In genomic region chr19:36554785-36555595, GRCm38 (mm10) we compare ENCODE assay signal across 8 mouse cellular contexts. TPM values are rescaled to one million over a fixed set of nuclear protein-coding genes. Genes with fewer than 3 reads are reported as not detected.
A peak's percentile ranks its signal among the peaks of the same experiment; 100 is the strongest.
DNase-seq lines count a peak whose midpoint lies in the region; ATAC-seq and TF ChIP-seq lines count a peak whose summit lies in the region.

No protein-coding gene starts in this region.

- TF ChIP-seq EP300 in heart, adult 2 months (IDR thresholded peaks at IDR 0.05; ENCODE audit: insufficient read depth, low read depth, low read length) = no peak

- peak; percentile 17; the same call in 1 of the 2 replicates for TF ChIP-seq CTCF in heart, adult 2 months (IDR thresholded peaks at IDR 0.05)

- H3K4me2 ChIP-seq in intestine, embryonic 16.5 days (ENCODE audit: low read depth, low read length) = peak overlapping the region; percentile 97
- peak overlapping the region; percentile 98 for H3K4me2 ChIP-seq in stomach, embryonic 15.5 days

- H3K9ac ChIP-seq in heart, adult 2 months (ENCODE audit: low read depth, low read length) = peak overlapping the region; percentile 85
- peak overlapping the region; percentile 90 for H3K9ac ChIP-seq in intestine, embryonic 16.5 days (ENCODE audit: low read depth, low read length)
- H3K9ac ChIP-seq in stomach, embryonic 15.5 days = peak overlapping the region; percentile 83

- peak; percentile 46 for ATAC-seq in CD4-positive, CD25-positive, alpha-beta regulatory T cell, adult 4 months
- peak; percentile 70 for ATAC-seq in intestine, embryonic 16.5 days
- peak; percentile 65 for ATAC-seq in stomach, embryonic 15.5 days (ENCODE audit: insufficient read depth, low FRiP score, low read depth)

- H3K27me3 ChIP-seq in heart, adult 2 months (ENCODE audit: control insufficient read depth, insufficient read depth, low read length) = no peaks in the 10 kb centered on the region
- H3K27me3 ChIP-seq in intestine, embryonic 16.5 days (replicated peaks; ENCODE audit: control insufficient read depth, insufficient read depth, low read length) = no peaks in the 10 kb centered on the region; the same call in 1 of the 2 replicates
- no peaks in the 10 kb centered on the region for H3K27me3 ChIP-seq in stomach, embryonic 15.5 days (replicated peaks)

- peak in 1 of 2 experiments; percentile 74 for DNase-seq in heart, adult 2 months
- no peak for DNase-seq in heart, postnatal 14 days
- peak; percentile 75 to 80 for DNase-seq in cerebellum, postnatal 14 days
- DNase-seq in gastrocnemius, postnatal 10 days = peak; percentile 67
- peak; percentile 53 for DNase-seq in lung, postnatal 10 days

- under 1% methylated on average over 50 of the region's 53 CpGs for WGBS in heart, adult 2 months
- under 1% methylated on average over 42 of the region's 53 CpGs for WGBS in intestine, embryonic 16.5 days
- WGBS in stomach, embryonic 15.5 days = 0% methylated on average over 48 of the region's 53 CpGs

- peak overlapping the region; percentile 99 for H3K4me3 ChIP-seq in heart, adult 2 months
- peak overlapping the region; percentile 83 for H3K4me3 ChIP-seq in intestine, embryonic 16.5 days (ENCODE audit: low read length)
- peak overlapping the region; percentile 82 for H3K4me3 ChIP-seq in stomach, embryonic 15.5 days (replicated peaks)

- H3K9me3 ChIP-seq in intestine, embryonic 16.5 days (ENCODE audit: control insufficient read depth, low read length) = no peaks in the 10 kb centered on the region
- no peaks in the 10 kb centered on the region for H3K9me3 ChIP-seq in stomach, embryonic 15.5 days

- no peaks in the 10 kb centered on the region for H3K36me3 ChIP-seq in heart, adult 2 months (ENCODE audit: control insufficient read depth, insufficient read depth, low read length)
- no peaks in the 10 kb centered on the region for H3K36me3 ChIP-seq in intestine, embryonic 16.5 days (ENCODE audit: control insufficient read depth, insufficient read depth, low read length)
- no peaks in the 10 kb centered on the region for H3K36me3 ChIP-seq in stomach, embryonic 15.5 days

- no peaks in the 10 kb centered on the region for H3K79me2 ChIP-seq in heart, adult 2 months (replicated peaks; ENCODE audit: control insufficient read depth, insufficient read depth, low read length)

- TF ChIP-seq POLR2A in heart, adult 2 months (IDR thresholded peaks at IDR 0.05; ENCODE audit: insufficient read depth, low read depth, low read length) = no peak

- intact Hi-C loops in heart, adult 2 months (cut with DNase I) = loop anchor here (2.0 to 5.0 kb wide), 2 partner anchors 148 to 182 kb away; partner anchors contain the start of gene Ppp1r3c
- intact Hi-C loops in heart, postnatal 14 days (cut with DNase I) = no loop called here

- H3K4me1 ChIP-seq in heart, adult 2 months (ENCODE audit: control insufficient read depth, insufficient read depth, low read length) = no peaks in the 10 kb centered on the region
- H3K4me1 ChIP-seq in intestine, embryonic 16.5 days (ENCODE audit: control insufficient read depth, insufficient read depth, low read length) = no peaks in the 10 kb centered on the region
- H3K4me1 ChIP-seq in stomach, embryonic 15.5 days = no peaks in the 10 kb centered on the region

- H3K27ac ChIP-seq in heart, adult 2 months = peak overlapping the region; percentile 81
- no peak overlapping the region for H3K27ac ChIP-seq in intestine, embryonic 16.5 days (ENCODE audit: low read length)
- H3K27ac ChIP-seq in stomach, embryonic 15.5 days = peak overlapping the region; percentile 84

RNA-seq across cellular contexts. Expression of gene Hectd2, which starts 0.6 kb away (rescaled TPM):
- 1 to 10 TPM; 1.8 to 2.1 TPM for total RNA-seq in heart, adult 2 months (2021)
- polyA plus RNA-seq in heart, adult 2 months (2012; rRNA removed) = 0.82 and 1.7 TPM in 2 replicates
- total RNA-seq in heart, postnatal 14 days (2021) = 1 to 10 TPM; 2.0 to 2.8 TPM
- 1 to 10 TPM; 1.2 to 1.5 TPM for polyA plus RNA-seq in CD4-positive, CD25-positive, alpha-beta regulatory T cell, adult 4 months (2017; shearing (Covaris generic))
- total RNA-seq in gastrocnemius, postnatal 10 days (2021) = 1 to 10 TPM; 4.3 to 4.8 TPM
- 1.3 and 1.4 TPM in 2 replicates for polyA plus RNA-seq in intestine, embryonic 16.5 days (2015; fragmentation: Nextera tagmentation; extraction: Ambion mirVana)
- 4.5 and 5.3 TPM in 2 replicates for polyA plus RNA-seq in stomach, embryonic 15.5 days (2015; fragmentation: Nextera tagmentation; extraction: Ambion mirVana)

Comparison
In these comparisons a context has a peak if more than half of its experiments do, and no peak if none do; other contexts are left out.
1. DNase-seq: peak in cerebellum, postnatal 14 days (2 of 2), gastrocnemius, postnatal 10 days (single experiment) and lung, postnatal 10 days (single experiment); none in heart, postnatal 14 days (0 of 2).
2. Peak in every context shown above with its lines, with median percentiles within 50 percentile points of each other: H3K4me3 ChIP-seq, H3K9ac ChIP-seq and ATAC-seq.